Mouse (Mus musculus): ENCODE measurements around the gene Fzd5. TPM values are rescaled to one million over a fixed set of nuclear protein-coding genes. Genes with fewer than 3 reads are reported as not detected.
A peak's percentile ranks its signal among the peaks of the same experiment; 100 is the strongest.

Fzd5 gene
- polyA plus RNA-seq, 1 experiment from 2014 or later = 1.8 TPM

DNA sequence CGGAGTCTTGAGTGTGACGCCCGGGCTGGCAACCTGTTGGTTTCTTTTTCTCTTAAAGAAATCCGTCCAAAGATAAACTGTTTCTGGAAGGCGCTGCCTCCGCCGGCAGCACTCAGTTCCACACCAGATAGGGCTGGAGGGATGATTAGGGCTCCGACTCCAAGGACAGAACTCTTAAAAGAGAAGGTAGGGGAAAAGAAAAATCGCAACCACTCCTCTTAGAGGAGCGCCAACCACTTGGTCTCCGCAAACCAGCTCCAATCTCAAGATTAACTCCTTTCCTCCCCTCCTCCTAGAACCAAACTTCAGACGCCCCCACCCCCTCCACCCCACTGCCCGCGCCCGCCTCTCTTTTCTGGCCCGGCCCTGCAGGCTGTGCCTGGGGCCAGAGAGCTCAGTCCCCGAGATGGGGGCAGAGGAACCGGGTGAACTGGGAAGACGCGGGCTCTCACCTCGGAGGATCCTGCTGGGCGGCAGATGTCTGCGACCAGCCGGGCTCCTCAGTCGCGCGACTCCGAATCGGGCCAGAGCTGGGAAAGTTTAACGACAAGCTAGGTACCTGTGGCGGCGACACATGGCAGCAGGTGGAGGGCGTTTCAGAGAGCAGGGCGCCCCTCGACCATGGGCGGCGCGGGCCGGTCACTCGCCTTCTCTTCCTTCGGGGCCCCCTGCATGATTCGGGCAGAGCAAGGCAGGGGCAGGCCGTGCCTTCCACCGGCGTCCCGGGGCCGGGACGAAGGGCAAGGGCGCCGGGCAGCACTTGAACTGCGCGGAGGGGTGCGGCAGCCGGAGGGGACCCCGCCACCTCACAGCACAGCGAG lies 660 bp downstream of the Fzd5 start:
- WGBS = under 1% methylated on average over 54 of the region's 56 CpGs
- Histone ChIP-seq H3K4me3 (ENCODE audit: low read length) (peak overlapping the region; percentile 88), H3K9ac (ENCODE audit: low read length) (peak overlapping the region; percentile 89), H3K27ac (ENCODE audit: low read length) (peak overlapping the region; percentile 91), H3K4me1 (ENCODE audit: control insufficient read depth, insufficient read depth, low read length) (peaks cover 39% of the 10 kb centered on the region), H3K27me3 (ENCODE audit: control insufficient read depth, insufficient read depth, low read length) (peaks cover 6% of the 10 kb centered on the region), H3K9me3 (replicated peaks; ENCODE audit: control insufficient read depth, low read length) (no peaks in the 10 kb centered on the region), H3K4me2 (ENCODE audit: low read depth, low read length) (peak overlapping the region; percentile 98), H3K36me3 (ENCODE audit: control insufficient read depth, insufficient read depth) (no peaks in the 10 kb centered on the region)
- peak; percentile 0; the same call in 1 of the 2 replicates for ATAC-seq (replicated peaks; ENCODE audit: extremely low read depth, insufficient read depth, low FRiP score)

DNA sequence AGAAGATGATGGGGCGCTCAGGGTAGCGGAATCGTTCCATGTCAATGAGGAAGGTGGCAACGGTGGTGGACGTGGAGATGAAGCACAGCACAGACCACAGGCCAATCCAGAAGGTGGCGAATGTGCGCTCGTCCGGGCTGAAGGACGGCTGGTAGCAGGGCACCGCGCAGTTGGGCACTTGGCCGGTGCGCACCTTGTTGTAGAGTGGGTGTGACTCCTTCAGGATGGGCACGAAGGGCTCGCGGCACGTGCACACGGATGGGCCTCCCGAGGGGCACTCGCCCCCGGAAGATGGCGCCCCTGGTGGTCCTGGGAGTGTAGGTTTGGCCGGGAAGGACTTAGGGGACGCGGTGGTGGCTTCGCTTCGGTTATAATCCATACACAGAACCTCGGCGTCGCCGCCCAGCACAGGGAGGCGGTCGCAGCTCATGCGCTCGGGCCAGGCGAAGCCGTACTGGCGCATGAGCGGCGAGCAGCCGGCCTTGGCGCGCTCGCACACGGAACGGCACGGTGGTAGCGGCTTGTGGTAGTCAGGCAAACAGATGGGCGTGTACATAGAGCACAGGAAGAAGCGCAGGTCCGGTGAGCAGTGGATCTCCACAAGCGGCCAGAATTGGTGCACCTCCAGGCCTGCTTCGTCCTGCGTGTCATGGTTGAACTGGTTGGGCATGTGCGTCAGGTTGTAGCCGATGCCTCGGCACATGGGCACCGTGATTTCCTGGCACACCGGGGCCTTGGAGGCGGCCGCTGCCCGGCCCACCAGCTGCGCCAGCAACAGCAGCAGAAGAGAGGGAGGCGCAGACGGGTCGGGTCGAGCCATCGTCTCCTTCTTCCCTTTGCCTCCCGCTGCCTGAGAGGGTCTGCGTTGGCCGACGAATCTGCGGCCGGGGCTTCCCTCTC lies 1.5 kb downstream of the Fzd5 start:
- no peak for ATAC-seq (replicated peaks; ENCODE audit: extremely low read depth, insufficient read depth, low FRiP score)
- Histone ChIP-seq H3K27ac (ENCODE audit: low read length) (peak overlapping the region; percentile 91; the same call in 1 of the 2 replicates), H3K4me3 (ENCODE audit: low read length) (peak overlapping the region; percentile 88)

DNA sequence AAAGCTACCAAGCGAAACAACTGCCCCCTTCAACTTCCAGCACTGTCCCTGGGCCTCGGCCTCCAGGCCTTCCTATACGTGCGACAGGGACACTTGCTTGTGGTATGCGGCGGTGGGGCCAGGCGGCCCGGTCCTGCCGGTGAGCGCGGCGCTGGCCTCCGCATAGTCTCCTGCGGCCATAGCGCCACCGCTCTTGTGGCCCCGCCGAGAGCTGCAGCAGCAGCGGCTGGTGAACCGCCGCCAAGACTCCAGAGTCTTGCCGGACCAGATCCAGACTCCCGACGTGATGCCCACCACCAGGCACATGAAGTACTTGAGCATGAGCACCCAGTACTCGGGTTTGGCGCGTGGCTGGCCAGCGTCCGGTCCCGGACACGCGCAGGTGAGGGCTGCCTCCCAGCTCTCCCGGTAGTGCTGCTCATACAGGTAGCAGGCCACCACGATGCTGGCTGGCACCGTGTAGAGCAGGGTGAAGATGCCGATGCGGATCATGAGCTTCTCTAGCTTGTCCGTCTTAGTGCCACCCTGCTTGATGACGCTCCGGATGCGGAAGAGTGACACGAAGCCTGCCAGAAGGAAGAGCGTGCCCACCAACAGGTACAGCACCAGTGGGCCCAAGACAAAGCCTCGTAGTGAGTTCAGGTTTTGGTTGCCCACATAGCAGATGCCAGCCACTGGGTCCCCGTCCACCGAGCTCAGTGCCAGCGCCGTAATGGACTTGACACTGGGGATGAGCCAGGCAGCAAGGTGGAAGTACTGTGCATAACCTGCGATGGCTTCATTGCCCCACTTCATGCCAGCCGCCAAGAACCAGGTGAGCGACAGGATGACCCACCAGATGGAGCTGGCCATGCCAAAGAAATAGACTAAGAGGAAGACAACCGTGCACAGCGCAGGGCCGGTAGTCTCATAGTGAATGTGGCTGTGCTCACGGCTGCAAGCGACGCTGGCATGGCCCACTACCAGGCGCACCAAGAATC lies 2.5 kb downstream of the Fzd5 start:
- peaks cover 42% of the 10 kb centered on the region for H3K4me1 ChIP-seq (ENCODE audit: control insufficient read depth, insufficient read depth, low read length)
- peak overlapping the region; percentile 88 for H3K4me3 ChIP-seq (ENCODE audit: low read length)
- peak overlapping the region; percentile 73 for H3K9ac ChIP-seq (ENCODE audit: low read length)
- no peak overlapping the region for H3K27ac ChIP-seq (ENCODE audit: low read length)
- no peaks in the 10 kb centered on the region for H3K36me3 ChIP-seq (ENCODE audit: control insufficient read depth, insufficient read depth)
- H3K9me3 ChIP-seq (replicated peaks; ENCODE audit: control insufficient read depth, low read length) = no peaks in the 10 kb centered on the region
- H3K27me3 ChIP-seq (ENCODE audit: control insufficient read depth, insufficient read depth, low read length) = peaks cover 6% of the 10 kb centered on the region
- 38% methylated on average over 58 of the region's 58 CpGs for WGBS
- peak overlapping the region; percentile 98 for H3K4me2 ChIP-seq (ENCODE audit: low read depth, low read length)
- no peak for ATAC-seq (replicated peaks; ENCODE audit: extremely low read depth, insufficient read depth, low FRiP score)

More for the DNA sequence above, 1.5 kb downstream of the Fzd5 start:
- Histone ChIP-seq H3K9ac (ENCODE audit: low read length) (peak overlapping the region; percentile 89), H3K4me2 (ENCODE audit: low read depth, low read length) (peak overlapping the region; percentile 98), H3K9me3 (replicated peaks; ENCODE audit: control insufficient read depth, low read length) (no peaks in the 10 kb centered on the region), H3K27me3 (ENCODE audit: control insufficient read depth, insufficient read depth, low read length) (peaks cover 6% of the 10 kb centered on the region), H3K36me3 (ENCODE audit: control insufficient read depth, insufficient read depth) (no peaks in the 10 kb centered on the region), H3K4me1 (ENCODE audit: control insufficient read depth, insufficient read depth, low read length) (peaks cover 42% of the 10 kb centered on the region)
- WGBS = 7% methylated on average over 75 of the region's 75 CpGs

DNA sequence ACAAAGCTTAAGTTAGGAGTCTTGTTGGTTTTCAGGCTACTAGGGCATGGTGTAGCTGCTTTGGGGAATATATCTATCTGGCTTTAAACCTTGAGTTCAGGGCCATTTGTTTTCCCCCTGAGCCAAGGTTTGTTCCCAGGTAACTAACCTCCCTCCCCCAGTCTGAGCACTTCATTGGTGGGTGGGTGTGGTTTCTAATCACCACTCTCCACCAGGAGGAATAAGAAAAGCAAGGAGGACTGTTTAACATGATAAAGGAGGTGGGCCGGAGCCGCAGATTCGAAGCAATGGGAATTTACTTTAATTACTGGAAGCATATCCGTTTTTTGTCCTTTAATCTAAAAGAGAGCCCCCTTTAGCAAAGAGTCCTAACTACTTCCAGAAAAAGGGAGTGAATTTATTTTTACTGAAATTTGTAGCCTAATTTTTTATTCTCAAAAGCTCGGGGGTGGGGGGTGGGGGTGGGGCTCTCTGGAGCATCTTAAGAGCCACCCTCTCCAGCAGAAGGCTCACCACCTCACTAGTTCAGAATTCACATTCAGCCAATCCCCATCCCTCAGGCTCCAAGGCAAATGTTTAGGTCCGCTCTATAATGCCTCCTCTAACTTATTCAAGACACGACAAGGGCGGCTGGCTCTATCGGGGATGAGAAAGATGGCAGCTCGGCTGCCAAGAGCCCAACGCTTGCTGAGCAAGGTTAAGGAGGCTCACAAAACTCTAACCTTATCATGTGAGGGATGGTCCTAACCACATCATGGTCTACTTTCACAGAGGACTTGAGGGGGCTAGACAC lies 3.9 kb downstream of the Fzd5 start:
- Histone ChIP-seq H3K27ac (ENCODE audit: low read length) (no peak overlapping the region), H3K9ac (ENCODE audit: low read length) (no peak overlapping the region), H3K27me3 (ENCODE audit: control insufficient read depth, insufficient read depth, low read length) (peaks cover 6% of the 10 kb centered on the region), H3K4me2 (ENCODE audit: low read depth, low read length) (no peak overlapping the region), H3K4me3 (ENCODE audit: low read length) (no peak overlapping the region), H3K36me3 (ENCODE audit: control insufficient read depth, insufficient read depth) (no peaks in the 10 kb centered on the region), H3K4me1 (ENCODE audit: control insufficient read depth, insufficient read depth, low read length) (peaks cover 35% of the 10 kb centered on the region), H3K9me3 (replicated peaks; ENCODE audit: control insufficient read depth, low read length) (no peaks in the 10 kb centered on the region)
- no peak for ATAC-seq (replicated peaks; ENCODE audit: extremely low read depth, insufficient read depth, low FRiP score)
- WGBS = 71% methylated on average over 11 of the region's 11 CpGs

DNA sequence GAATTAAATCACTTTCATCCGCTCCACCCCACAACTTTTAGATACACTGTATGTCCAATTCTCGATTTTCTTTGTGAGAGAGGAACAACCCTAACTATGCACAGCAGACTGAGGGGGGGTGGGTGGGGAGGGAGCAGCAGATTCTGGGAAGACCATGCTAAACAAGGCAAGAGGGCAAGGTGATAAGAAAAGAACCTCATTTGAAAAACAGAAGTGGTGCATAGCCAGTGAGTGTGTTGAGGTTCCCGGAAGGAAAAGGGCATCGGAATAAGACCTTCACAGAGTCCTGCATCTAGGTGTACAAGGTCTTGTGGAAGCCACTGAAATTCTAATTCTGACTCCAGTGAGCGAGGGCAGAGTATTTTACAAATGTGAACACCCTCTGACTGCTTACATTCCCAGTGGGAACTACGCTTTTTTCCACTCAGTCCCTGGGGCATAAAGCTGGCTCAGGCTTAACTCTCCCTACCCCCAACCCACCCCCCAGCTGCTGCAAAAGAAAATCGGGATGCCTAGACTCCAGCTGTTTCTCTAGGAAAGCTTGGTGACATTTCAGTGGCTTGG lies 4.8 kb downstream of the Fzd5 start:
- no peaks in the 10 kb centered on the region for H3K36me3 ChIP-seq (ENCODE audit: control insufficient read depth, insufficient read depth)
- ATAC-seq (replicated peaks; ENCODE audit: extremely low read depth, insufficient read depth, low FRiP score) = no peak
- H3K27me3 ChIP-seq (ENCODE audit: control insufficient read depth, insufficient read depth, low read length) = peaks cover 6% of the 10 kb centered on the region
- H3K4me3 ChIP-seq (ENCODE audit: low read length) = no peak overlapping the region
- no peak overlapping the region for H3K4me2 ChIP-seq (ENCODE audit: low read depth, low read length)
- WGBS = 62% methylated on average over 7 of the region's 7 CpGs
- no peak overlapping the region for H3K9ac ChIP-seq (ENCODE audit: low read length)
- no peaks in the 10 kb centered on the region for H3K9me3 ChIP-seq (replicated peaks; ENCODE audit: control insufficient read depth, low read length)
- no peak overlapping the region for H3K27ac ChIP-seq (ENCODE audit: low read length)
- H3K4me1 ChIP-seq (ENCODE audit: control insufficient read depth, insufficient read depth, low read length) = peaks cover 32% of the 10 kb centered on the region

DNA sequence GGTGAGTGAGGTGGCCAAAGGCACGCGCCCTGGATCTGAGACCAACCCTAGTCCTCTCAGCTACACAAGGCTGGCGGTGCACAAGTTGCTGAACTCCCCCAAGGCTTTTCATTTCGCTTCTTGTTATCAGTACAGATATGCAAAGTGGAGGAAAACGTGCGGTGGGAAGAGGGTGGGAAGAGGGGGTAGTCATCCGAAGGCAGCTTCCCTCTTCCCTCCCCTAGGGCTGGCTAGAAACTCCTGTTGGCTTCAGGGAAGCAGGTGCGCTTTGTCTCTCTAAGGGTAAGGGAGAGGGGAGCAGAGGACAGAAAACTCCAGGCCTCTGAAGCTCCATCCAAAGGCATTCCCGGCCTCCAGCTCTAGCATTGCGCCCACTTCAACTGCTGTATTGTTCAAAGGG lies 5.4 kb downstream of the Fzd5 start:
- no peak overlapping the region for H3K9ac ChIP-seq (ENCODE audit: low read length)
- H3K4me3 ChIP-seq (ENCODE audit: low read length) = no peak overlapping the region
- WGBS = 39% methylated on average over 10 of the region's 10 CpGs
- H3K4me2 ChIP-seq (ENCODE audit: low read depth, low read length) = no peak overlapping the region
- no peak for ATAC-seq (replicated peaks; ENCODE audit: extremely low read depth, insufficient read depth, low FRiP score)
- no peak overlapping the region for H3K27ac ChIP-seq (ENCODE audit: low read length)
- no peaks in the 10 kb centered on the region for H3K36me3 ChIP-seq (ENCODE audit: control insufficient read depth, insufficient read depth)
- peaks cover 32% of the 10 kb centered on the region for H3K4me1 ChIP-seq (ENCODE audit: control insufficient read depth, insufficient read depth, low read length)
- peaks cover 6% of the 10 kb centered on the region for H3K27me3 ChIP-seq (ENCODE audit: control insufficient read depth, insufficient read depth, low read length)
- H3K9me3 ChIP-seq (replicated peaks; ENCODE audit: control insufficient read depth, low read length) = no peaks in the 10 kb centered on the region

DNA sequence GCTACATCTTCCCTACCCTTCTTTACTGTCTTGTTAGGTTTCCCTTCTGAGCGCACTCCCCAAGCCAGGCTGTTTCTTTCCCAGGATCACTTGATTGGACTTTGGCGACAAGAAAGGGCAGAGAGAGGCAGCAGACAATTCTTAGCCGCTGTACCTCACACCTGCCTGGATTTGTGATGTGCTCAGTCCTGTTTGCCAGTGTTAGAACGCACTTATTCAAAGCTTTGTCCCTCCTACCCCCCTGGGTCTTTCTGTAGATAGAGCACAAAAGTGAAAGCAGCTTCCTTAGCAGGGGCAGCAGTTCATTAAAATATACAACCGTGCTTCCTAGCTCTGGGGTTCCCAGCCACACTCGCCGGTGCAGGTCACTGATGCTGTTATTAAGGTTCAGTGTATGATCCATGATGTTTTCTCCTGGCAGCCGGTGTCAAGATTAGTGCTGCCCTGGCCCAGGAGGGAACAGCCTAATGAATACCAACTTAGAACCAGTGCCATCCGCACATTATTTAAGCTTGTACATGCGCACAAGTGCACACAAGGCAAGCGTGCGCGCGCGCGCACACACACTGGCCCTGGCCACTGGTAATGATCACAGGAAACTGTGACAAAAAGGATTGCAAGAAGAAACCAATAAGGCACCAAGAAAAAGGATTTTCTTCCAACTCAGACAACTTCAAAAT lies 6.1 kb downstream of the Fzd5 start:
- Histone ChIP-seq H3K4me2 (ENCODE audit: low read depth, low read length) (no peak overlapping the region), H3K27ac (ENCODE audit: low read length) (no peak overlapping the region), H3K4me3 (ENCODE audit: low read length) (no peak overlapping the region), H3K9me3 (replicated peaks; ENCODE audit: control insufficient read depth, low read length) (no peaks in the 10 kb centered on the region), H3K9ac (ENCODE audit: low read length) (peak overlapping the region; percentile 31; the same call in 1 of the 2 replicates), H3K36me3 (ENCODE audit: control insufficient read depth, insufficient read depth) (no peaks in the 10 kb centered on the region), H3K27me3 (ENCODE audit: control insufficient read depth, insufficient read depth, low read length) (peaks cover 6% of the 10 kb centered on the region), H3K4me1 (ENCODE audit: control insufficient read depth, insufficient read depth, low read length) (peaks cover 32% of the 10 kb centered on the region)
- no peak for ATAC-seq (replicated peaks; ENCODE audit: extremely low read depth, insufficient read depth, low FRiP score)
- 78% methylated on average over 16 of the region's 16 CpGs for WGBS
